Mouse (Mus musculus) CD4-positive, CD25-positive, alpha-beta regulatory T cell, adult 4 months (primary cell): ENCODE data around the gene Kifc1. TPM values are rescaled to one million over a fixed set of nuclear protein-coding genes. Genes with fewer than 3 reads are reported as not detected.
"Not testable (repeated sequence)": the region's sequence is repeated elsewhere in the genome, so short reads cannot be mapped to it uniquely, and the experiment has no call there.

Source experiments
- ATAC-seq: one replicate; pipeline ENCODE4 v1.8.0; 2017
- polyA plus RNA-seq, 2 experiments: library from polyadenylated mRNA; unstranded; fragments of 100-300 nt; shearing (Covaris generic); gene quantifications; one replicate each; pipeline ENCODE4 v1.2.1; 2017

The Kifc1 gene
- polyA plus RNA-seq, 2 experiments from 2014 or later: 1.3 to 4.7 TPM

DNA sequence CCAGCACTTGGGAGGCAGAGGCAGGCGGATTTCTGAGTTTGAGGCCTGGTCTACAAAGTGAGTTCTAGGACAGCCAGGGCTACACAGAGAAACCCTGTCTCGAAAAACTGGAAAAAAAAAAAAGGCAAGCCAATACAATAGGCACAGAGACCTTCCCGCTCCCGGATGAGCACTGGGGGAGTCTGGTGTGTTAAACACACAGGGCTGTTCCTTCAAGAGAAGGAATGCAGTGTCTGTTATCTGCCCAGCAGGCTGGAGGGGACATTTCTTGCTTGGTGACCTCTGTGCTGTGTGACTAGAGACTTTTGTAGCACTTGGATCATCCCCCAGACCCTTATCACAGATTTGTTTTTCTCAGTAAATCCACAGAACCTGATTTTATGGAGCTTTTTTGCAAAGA lies 11.2 kb upstream of the Kifc1 start:
- no peak for ATAC-seq

DNA sequence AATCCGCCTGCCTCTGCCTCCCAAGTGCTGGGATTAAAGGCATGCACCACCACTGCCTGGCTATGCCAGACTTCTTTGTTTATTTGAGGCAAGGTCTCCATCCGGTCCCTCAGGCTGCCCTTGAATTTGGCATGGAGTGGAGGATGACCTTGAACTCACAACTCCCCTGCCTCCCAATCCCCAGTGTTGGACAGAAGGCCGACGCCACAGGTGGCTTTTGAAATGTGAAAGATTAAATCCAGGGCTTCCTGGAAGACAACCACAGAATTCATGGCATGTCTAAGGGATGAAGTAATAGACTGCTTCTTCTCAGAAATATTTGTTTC lies 10.5 kb upstream of the Kifc1 start:
- no peak for ATAC-seq

DNA sequence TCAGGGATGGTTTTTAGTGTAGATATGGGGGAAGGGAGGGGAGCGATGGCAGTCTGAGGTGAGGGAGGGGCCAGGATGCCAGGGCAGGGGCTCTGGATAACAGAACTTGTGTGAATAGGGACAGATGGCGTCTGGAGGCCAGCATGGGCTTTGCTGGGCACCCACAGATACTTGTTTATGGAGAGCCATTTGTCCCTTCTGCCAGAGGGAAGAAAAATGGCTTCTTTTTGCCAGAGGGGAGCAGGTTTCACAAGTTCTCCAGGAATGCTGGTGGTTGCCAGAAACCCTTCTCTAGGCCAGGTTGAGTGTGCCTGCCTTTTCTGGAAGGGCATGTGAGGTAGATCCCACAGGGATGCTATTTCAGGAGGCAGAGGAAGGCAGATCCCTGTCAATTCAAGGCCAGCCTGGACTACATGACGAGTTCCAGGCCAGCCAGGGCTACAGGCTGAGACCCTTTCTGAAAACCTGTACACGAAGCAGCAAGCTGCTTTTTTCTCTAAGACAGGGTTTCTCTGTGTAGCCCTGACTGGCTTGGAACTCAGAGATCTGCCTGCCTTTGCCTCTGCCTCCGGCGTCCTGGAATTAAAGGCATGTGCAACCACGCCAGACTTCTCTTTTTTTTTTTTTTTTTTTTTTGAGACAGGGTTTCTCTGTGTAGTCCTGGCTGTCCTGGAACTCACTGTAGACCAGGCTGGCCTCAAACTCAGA lies 10.0 kb upstream of the Kifc1 start:
- no peak for ATAC-seq

DNA sequence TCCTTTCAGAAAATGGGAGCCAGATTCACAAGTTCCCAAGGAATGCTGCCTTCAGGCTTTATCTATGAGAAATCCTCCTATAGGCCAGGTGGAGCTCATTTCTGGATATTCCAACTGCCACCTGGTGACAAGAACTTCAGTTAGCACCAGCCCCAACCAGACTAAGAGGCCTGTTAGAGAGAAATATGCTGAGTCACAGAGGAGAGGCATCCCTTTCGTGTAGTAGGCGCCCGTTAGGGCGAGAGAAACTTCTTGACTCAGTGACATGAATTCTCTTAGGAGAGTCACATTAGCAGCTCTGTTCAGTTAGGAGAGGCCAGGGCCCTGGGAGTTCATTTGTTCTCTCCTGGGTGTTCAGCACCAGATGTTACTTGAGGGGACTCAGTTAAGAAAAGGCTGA lies 9.2 kb upstream of the Kifc1 start:
- ATAC-seq: no peak

DNA sequence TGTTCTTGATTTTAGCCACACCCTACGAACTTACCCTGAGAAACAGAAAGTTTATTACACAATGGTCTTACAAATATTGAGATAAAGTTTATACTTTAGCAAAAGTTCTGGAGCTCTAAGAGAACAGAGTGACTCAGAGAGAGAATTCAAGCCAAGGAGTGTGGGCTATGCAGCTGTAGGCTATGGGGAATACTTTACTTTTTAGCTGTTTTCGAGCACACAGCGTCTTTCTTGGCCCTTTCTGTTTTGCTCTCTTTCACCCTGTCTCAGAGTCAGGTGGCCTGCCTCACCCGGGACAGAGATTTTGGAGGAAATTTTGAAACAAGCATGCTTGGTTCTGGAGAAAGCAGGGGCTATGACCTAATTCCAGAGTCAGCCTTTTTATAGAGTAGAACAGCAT lies 7.7 kb upstream of the Kifc1 start:
- ATAC-seq: not testable (repeated sequence)

DNA sequence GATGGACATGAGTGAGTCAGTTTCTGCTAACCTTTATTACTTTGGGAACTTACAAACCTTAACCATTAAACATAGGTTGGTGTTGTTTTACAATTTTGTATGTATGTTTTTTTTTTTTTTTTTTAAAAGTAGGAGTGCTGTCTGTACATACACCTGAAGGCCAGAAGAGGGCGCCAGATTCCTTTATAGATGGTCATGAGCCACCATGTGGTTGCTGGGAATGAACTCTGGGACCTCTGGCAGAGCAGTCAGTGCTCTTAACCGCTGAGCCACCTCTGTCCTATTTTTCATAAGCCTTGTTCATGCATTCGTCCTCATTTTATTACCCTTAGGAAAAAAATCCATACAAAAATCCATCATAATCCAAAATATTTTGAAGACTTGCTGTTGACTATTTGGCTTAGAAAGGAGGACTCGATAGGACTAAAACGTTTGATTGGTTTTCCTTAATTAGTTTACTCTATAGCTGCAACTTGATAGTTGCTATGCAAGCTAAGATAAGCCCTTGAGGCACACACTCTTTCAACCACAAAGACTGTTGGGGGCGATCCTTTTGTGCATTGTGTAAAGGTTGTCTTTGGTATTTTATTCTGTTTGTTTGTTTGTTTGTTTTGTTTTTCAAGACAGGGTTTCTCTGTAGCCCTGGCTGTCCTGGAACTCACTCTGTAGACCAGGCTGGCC lies 6.8 kb upstream of the Kifc1 start:
- peak; percentile 58 for ATAC-seq

DNA sequence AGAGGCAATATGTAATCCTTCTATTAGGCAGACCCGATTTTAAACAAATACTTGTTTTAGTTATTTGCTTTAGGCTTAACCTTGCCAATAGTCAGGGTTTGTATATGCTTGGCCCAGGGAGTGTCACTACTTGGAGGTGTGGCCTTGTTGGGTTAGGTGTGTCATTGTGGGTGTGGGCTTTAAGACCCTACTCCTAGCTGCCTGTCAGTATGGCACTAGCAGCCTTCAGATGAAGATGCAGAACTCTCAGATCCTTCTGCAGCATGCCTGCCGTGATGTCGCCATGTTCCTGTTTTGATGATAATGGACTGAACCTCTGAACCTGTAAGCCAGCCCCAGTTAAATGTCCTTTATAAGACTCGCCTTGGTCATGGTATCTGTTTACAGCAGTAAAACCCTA lies 2.5 kb upstream of the Kifc1 start:
- not testable (repeated sequence) for ATAC-seq

DNA sequence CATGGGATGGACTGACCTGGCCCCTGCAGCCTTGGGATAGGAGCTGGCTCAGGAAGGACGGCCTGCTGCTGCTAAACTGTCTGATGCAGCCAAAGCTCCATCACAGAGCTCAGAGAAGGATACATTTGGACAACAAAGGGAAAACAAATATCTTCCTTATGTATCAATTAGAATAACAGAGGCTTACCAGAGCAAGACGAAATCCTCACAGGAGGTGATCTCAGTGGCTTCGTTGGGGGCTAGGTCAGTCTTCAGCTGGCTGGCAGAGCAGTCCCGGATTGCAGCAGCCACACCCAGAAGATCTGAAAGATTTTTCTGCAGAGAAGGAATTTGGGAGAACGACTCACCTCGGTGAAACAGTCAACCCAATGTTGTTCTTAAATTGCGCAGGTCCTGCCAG lies 2.0 kb upstream of the Kifc1 start:
- no peak for ATAC-seq

DNA sequence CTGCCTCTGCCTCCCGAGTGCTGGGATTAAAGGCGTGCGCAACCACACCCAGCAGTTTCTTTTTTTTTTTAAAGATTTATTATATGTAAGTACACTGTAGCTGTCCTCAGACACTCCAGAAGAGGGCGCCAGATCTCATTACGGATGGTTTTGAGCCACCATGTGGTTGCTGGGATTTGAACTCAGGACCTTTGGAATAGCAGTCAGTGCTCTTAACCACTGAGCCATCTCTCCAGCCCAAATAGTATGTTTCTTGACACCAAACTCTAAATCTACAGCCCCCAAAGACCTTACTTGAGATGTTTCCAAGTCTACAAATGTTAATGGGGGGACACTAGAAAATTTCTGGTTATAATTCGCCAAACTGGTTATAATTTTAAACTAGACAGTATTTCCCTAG lies 1.4 kb upstream of the Kifc1 start:
- not testable (repeated sequence) for ATAC-seq

DNA sequence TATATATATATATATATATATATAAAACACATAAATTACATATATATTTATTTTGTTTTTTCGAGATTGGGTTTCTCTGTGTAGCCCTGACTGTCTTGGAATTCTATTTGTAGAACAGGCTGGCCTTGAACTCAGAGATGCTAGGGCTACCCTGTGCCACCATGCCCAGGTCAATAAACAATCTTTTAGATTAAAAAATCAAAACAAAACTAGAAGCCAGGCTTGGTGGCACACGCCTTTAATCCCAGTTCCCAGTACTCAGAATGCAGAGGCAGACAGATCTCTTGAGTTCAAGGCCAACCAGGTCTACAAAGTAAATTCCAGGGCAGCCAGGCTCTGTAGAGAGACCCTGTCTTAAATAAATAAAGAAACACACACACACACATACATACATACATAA lies 896 bp upstream of the Kifc1 start:
- no peak for ATAC-seq

DNA sequence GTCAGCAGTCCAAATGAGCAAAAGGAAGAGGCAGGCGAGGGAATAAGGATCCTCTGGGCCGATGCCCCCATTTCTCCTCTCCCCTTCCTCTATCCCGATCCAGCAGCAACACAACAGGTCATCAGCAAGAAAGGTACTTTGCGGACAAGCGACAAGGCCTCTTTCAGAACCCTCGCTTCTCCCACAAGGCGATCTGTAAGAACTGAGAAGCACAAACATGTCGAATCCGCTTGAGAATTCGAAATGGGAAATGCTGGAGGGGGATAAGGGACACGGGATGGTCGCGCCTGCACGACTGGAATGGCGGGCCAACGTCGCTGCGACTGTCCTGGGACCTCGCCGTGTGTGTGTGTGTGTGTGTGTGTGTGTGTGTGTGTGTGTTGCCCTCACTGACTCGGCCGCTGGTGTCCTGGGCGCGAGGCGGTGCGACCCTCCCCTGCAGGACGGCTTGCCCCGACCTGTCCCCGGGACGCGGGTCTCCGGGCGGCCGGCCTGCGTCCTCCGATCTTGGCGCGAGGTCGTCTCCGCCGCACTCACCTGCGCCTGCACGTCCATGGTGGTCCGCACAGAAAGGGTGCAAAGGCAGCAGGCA lies 424 bp downstream of the Kifc1 start:
- not testable (repeated sequence) for ATAC-seq

DNA sequence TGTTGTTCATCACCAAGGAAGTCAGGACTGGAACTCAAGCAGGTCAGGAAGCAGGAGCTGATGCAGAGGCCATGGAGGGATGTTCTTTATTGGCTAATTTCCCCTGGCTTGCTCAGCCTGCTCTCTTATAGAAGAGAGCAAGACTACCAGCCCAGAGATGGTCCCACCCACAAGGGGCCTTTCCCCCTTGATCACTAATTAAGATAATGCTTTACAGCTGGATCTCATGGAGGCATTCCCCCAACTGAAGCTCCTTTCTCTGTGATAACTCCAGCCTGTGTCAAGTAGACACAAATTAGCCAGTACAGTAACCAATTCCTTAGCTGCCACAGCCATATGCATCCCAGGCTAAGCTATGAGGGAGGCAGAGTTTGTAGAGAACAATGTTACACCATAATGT lies 2.2 kb downstream of the Kifc1 start:
- ATAC-seq: not testable (repeated sequence)

DNA sequence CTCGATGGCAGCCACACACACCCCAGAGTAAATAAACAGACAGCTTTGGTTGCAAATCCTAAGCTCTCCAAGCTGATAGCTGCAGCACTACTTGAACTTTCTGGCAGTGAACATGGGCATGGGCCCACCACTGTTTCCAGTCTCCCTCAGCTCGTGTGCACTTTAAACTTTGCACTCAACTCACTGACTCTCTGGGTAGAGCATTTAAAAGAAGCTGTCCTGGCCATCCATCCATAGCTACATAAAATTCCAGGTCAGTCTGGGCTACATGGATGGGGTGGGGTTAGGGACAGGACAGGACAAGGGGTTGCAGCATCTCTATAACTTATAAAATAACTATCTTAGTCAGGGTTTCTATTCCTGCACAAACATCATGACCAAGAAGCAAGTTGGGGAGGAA lies 2.7 kb downstream of the Kifc1 start:
- ATAC-seq: not testable (repeated sequence)

DNA sequence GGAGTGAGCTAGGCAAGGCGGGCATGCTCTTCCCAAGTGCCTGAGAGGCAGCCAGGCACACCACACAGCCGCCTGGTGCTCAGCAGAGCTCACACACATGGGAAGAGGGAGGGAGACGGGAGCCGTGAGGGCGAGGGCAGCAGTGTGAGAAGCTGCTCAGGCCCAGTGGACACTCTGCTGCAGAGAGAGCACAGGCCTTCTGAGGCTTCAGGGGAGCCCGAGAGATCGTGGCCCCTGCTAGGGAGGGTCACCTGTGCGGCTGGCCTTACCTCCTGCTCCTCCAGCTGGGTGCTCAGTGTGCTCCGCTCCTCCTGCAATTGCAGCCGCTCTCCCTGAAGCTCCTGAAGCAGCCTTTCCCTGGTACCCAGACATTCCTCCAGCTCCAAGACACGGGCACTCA lies 6.1 kb downstream of the Kifc1 start:
- ATAC-seq: not testable (repeated sequence)

DNA sequence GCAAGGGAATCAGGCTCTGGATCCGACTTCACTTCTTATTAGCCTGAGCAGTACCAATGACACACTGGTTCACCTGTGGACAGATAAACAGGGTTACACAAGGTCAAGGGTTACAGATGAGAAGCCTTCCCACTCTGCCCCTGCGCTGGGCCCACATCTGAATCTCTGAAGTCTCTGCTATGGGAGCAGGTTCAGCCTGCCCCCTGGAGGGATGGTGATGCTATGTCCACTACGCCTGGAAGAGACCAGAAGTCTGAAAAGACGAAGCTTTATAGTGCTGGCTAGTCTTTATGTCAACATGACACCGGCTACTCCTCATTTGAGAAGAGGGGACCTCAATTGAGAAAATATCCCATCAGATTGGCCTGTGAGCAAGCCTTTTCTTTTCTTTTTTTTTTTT lies 14.7 kb downstream of the Kifc1 start:
- ATAC-seq: not testable (repeated sequence)

DNA sequence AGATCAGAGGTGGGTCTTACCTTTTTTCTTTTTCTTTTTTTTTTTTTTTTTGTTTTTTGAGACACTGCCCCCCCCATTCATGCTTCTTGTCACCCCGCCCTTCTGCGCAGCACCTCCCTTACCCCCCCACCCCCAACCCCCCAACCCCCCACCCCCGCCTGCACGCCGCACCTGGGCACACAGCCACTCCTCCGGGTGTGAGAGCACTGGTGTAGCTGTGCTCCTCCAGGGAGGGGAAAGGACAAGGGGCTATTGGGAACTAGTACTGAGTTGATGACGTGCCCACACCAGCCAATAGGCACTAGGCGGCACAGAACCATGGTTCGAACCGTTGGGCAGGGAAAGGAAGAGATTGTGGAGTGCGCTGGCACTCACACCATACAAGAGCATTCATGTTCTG lies 16.1 kb downstream of the Kifc1 start:
- no peak for ATAC-seq

DNA sequence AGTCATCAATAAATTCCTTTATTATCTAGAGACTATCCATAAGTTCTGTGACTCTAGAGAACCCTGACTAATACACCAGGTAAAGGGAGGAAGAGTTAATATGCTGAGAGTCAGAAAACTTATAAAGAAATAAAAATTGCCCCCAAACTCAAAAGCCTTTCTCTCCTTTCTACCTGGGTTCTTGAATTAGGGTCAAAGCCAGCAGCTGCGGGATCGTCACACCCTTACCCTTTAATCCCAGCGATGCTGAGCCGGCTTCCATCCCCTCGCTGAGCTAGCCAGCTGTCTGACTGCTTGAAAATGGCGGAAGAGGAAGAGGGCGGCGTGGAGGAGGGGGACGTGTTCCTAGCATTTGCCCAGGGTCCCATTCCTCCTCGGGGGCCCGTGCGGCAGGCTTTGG lies 16.9 kb downstream of the Kifc1 start, which contains the start of gene Gm7029:
Gene Gm7029, plus strand, starts transcription at position 301 of the 400 bp plus-strand sequence.
- not testable (repeated sequence) for ATAC-seq

DNA sequence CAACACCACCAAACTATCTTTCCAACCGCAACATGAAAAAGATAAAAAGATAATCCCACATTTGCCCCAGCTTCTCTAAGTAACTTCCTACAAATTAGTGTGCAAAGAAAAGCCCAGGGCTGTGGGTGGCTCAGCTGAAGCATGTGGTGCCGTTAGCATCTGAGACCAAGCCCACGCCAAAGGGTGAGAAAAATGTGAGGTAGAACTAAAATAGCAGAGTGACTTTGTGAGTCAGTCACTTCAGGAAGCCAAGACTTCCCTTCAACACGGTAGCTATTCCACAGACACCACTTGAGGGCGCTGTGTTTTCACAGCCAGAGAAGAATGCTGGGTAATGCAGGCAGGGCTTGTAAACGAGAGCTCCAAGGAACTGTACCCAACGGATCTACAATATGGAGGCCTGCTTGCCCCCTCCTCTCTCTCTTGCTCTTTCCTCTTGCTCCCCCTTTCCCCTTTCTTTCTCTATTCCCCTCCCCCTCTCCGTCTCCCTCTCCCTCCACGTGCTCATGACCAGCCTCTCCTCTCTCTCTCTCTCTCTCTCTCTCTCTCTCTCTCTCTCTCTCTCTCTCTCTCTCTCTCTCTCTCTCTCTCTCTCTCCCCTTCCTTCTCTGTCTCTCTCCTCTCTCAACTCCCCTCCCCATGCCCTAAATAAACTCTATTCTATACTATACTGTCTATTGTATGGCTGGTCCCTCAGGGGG lies 25.0 kb downstream of the Kifc1 start:
- peak; percentile 97 for ATAC-seq

DNA sequence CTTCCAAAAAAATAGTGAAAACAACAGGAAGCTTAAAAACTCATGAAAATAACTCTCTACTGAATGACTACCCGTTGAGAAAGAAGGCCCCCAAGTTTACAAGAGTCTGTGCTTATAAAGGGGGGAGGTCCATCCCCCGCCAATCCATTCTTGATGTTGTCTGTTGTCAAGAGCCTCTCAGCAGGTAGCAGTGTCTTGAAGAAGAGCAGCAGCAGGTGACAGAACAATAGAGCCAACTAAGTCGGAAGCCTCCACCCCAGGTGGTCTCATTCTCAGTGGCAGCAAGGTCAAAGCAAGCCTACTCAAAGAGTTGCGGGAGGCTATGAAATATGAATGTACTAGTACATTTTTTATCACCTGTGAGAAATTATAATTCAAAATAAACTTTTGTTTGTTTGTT lies 32.6 kb downstream of the Kifc1 start:
- ATAC-seq: no peak

DNA sequence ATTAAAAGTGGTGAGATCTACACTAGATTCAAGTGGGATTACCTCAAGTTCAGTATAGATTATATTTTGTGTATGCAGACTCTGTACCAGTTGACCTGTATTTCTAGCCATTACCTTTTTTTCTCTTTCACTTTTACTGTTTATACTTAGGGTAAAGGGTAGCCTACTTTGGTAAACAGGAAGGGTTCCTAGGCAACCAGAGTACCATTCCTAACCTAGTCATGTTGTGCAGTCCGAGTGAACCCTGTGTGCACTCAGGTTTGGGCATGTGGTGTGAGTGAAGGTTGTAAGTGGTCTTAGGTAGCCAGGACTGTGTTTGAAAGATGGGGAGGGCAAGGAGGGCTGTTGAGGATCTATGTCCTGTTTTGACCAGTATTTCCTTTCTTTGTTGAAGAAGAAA lies 39.1 kb downstream of the Kifc1 start:
- ATAC-seq: peak; percentile 96

DNA sequence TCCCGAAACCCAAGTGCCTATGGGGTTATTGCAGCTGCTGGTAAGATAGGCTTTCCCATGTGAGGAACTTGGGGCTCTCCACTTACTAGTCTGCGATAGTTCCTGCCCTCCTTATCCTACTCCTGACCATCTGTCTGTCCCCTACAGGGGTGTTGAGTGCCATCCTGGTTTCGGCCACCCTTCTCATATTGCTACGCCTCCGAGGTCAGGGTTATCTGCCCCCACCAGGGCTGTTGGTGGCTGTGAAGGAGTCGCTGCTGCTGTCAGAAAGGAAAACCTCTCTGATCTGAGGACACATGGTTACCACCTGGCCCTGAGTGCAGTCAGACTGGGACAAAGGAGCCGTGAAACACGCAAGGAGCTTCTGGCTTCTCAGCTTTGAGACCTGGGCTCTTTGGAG lies 42.3 kb downstream of the Kifc1 start:
- ATAC-seq: no peak

DNA sequence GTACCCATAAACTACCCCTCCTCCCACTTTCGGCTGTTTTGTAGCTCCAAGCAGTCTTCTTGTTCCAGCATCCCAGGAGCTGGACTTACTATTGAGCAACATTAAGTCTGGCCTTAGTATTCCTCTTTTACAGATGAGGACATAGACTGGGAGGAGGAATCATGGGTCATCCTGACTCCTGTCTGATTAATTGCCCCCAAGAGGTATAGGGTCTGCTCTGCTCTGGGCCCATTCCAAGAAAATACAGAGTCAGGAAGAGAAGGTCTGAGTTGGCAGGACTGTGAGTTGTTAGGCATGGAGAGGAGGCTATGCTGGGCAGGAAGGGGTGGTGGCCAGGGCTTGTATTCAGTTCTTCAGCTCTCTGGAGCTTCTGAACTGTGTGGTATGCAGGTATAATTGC lies 46.3 kb downstream of the Kifc1 start:
- no peak for ATAC-seq

DNA sequence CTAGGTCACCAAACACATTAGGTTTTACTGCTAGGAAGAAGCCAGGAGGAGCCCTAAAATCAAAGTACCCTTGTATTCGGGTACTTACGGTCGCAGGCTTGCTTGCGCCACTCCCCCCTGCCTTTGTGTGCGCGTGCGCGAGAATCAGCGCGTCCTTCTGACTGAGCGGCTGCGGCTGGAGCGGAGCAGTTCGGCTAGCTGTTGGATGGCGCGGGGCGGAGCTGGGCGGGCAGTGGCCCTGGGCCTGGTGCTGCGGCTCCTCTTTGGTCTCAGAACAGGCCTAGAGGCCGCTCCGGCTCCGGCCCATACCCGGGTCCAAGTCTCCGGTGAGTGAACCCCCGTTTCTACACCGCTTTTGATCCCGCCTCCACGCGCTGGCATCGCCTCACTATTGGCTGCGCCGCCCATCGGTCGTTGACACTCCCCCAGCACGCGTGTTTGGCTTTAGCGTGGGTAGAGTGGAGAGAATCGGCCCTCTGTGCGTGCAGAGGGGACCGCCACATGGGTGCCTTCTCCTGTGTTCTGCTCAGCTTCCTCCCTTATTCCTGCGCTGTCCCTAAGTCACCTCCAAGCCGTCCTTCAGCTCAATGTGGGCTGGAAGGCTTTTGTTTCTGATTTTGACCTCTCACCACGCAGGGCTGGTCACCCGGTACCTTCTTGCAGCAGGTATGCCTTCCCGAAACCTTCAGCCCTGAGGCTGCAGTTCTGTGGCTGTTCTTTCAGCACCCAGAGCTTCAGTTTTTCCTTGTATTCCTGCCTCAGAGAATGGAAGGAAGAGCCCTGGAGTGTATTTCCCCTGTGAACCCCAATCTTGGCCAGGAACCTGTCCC lies 47.3 kb downstream of the Kifc1 start, which contains the start of gene Cd320:
Gene Cd320, plus strand, starts transcription at position 126 of the 830 bp plus-strand sequence.
- ATAC-seq: peak; percentile 96
